Mouse (Mus musculus) C2C12 (cell line): ENCODE results near the gene Vmn2r11.
"Not testable (repeated sequence)": the region's sequence is repeated elsewhere in the genome, so short reads cannot be mapped to it uniquely, and the experiment has no call there.

Experiments
- CEBPB ChIP-seq: IDR thresholded peaks from one replicate; pipeline ENCODE4 v1.6.1; 2011; ENCODE audit warnings: low read depth, mild to moderate bottlenecking, control low read depth, moderate library complexity
- CTCF ChIP-seq: IDR thresholded peaks from one replicate; pipeline ENCODE4 v1.5.1; 2011; ENCODE audit not compliant: control insufficient read depth, insufficient read depth, insufficient read length
- FOSL1 ChIP-seq: IDR thresholded peaks from one replicate; pipeline ENCODE4 v1.8.0; 2011; ENCODE audit warnings: mild to moderate bottlenecking, low read length; ENCODE audit not compliant: poor library complexity, insufficient read depth, severe bottlenecking
- MAX ChIP-seq: IDR thresholded peaks from one replicate; pipeline ENCODE4 v1.6.1; 2011; ENCODE audit warnings: mild to moderate bottlenecking, control low read depth
- MYOD1 ChIP-seq: IDR thresholded peaks from one replicate; pipeline ENCODE4 v1.6.1; 2011; ENCODE audit warnings: low read depth; ENCODE audit not compliant: control insufficient read depth, insufficient read length
- USF1 ChIP-seq: IDR thresholded peaks from one replicate; pipeline ENCODE4 v1.6.1; 2011; ENCODE audit warnings: low read depth, mild to moderate bottlenecking, control low read depth, moderate library complexity

DNA sequence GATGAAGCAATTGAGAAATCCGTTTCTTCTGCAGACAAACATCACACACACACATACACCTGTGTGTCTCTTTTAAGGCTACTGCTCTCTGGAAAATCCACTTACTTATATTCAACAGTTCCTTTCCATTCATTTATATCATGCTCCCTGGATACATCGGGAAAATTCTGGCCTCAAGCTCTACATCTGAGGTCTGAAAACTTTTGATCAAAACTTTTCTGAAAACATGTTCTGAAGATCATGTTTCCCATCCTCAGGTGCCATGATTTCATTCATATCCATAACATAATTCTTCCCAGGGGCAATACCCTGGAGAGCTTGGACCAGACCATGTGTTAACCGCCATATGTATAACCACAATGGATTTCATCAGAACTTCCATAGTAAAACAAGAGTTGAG, at the start of gene Vmn2r11:
- not testable (repeated sequence) for TF ChIP-seq CTCF, MYOD1, CEBPB, FOSL1, USF1, MAX
